Mouse (Mus musculus) olfactory bulb, adult 2 months (tissue): Measurements from ENCODE around the gene 2310011J03Rik. TPM values are rescaled to one million over a fixed set of nuclear protein-coding genes. Genes with fewer than 3 reads are reported as not detected.

Experiments
- H3K27ac ChIP-seq: fragments of 200-500 bp; 2 replicates; pipeline ENCODE4 v1.5.1; 2012; ENCODE audit warnings: low read depth, low read length; ENCODE audit not compliant: insufficient read depth
- H3K4me1 ChIP-seq: fragments of 200-500 bp; 2 replicates; pipeline ENCODE4 v1.6.1; 2012; ENCODE audit warnings: low read length; ENCODE audit not compliant: control insufficient read depth, insufficient read depth
- H3K4me3 ChIP-seq: fragments of 200-500 bp; 2 replicates; pipeline ENCODE4 v1.5.1; 2012; ENCODE audit warnings: mild to moderate bottlenecking, low read depth, low read length, moderate library complexity; ENCODE audit not compliant: insufficient read depth
- CTCF ChIP-seq: fragments of 200-500 bp; IDR thresholded peaks from 2 replicates; pipeline ENCODE4 v1.5.1; 2012; ENCODE audit warnings: low read depth, mild to moderate bottlenecking, low read length, moderate library complexity; ENCODE audit not compliant: insufficient read depth
- POLR2A ChIP-seq: fragments of 200-500 bp; IDR thresholded peaks from 2 replicates; pipeline ENCODE4 v1.6.1; 2012; ENCODE audit warnings: mild to moderate bottlenecking, low read depth, low read length, moderate library complexity; ENCODE audit not compliant: insufficient read depth
- WGBS: fragments of 180-500 bp; shearing (Covaris S2); methylation state at CpG from one replicate; pipeline ENCODE4 v1.1.7; 2018; 5-methylcytosine and 5-hydroxymethylcytosine counted together
- polyA plus RNA-seq: library from polyadenylated mRNA; stranded (reverse); fragments of >200 nt; gene quantifications from 2 replicates; pipeline ENCODE4 v1.2.4, GENCODE M21; 2012; ENCODE audit warnings: low replicate concordance; ENCODE audit not compliant: missing spikeins, insufficient read depth, insufficient read length

2310011J03Rik gene
- polyA plus RNA-seq, 1 experiment, result not detected

DNA sequence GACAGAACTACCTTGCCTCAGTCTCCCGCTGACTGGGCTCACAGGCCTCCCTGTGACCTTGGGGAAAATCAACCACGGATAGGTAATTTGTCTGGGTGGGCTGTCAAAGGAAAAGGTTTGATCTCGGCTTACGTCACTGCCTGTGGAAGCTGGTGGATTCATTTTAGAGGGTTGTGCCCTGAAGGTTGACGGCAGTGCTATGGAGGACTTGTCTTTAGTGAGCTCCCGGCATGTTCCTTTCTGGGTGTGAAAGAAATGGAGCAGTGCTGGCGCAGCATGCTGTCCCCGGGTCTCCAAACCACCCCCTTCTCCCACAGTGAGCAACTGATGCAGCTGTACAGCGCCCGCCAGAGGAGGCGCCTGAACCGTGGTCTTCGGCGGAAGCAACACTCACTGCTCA is 27.0 kb downstream of the 2310011J03Rik start:
- WGBS, result 11% methylated on average over 14 of the region's 14 CpGs
- H3K4me1 ChIP-seq, result peaks cover 39% of the 10 kb centered on the region
- no peak overlapping the region for H3K27ac ChIP-seq
- TF ChIP-seq POLR2A, result no peak
- no peak for TF ChIP-seq CTCF
- H3K4me3 ChIP-seq, result peak overlapping the region; percentile 91

DNA sequence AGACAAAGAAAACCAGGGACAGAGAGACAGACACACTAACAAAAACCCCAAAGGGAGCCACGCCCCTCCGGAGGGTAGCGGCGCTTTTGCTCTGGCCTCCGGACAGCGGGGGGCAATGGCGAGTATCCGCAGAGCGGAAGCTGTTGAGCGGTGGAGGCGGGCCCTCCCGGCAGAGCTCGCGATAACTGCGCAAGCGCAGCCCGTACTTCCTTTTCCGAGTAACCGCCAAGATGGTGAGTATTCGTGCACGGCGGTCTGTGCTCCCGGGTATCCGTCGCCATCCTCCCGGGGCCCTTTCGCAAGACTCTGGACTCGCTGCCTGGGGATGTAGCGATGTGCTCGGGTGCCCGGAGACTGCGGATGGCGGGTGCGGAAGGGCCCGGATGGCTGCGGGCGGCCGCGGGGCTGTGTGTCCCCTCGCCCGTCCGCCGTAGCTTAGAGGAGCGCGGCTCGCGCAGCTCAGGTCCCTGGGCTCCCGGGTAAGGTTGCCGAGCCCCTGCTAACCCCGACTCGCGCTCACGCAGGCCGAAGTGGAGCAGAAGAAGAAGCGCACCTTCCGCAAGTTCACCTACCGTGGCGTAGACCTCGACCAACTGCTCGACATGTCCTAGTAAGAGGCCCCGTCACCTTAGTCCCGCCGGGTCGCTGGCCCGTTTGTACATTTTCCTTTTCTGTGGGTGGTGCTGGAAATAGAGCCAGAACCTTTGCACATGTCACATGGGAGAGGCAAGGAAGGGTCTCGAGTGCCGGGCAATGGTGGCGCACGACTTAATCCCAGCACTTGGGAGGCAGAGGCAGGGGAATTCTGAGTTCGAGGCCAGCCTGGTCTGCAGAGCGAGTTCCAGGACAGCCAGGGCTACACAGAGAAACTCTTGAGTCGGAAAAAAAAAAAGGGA is 27.8 kb downstream of the 2310011J03Rik start, which contains the start of gene Rps15:
TSS of gene Rps15 (plus strand) at position 203 of the 896 bp plus-strand sequence.
- TF ChIP-seq CTCF (peak; percentile 46; the same call in 1 of the 2 replicates), POLR2A (peak; percentile 92)
- peak within 1 kb of the TSS; percentile 91 for H3K4me3 ChIP-seq
- H3K27ac ChIP-seq, result peak within 1 kb of the TSS; percentile 77; the same call in 1 of the 2 replicates
- H3K4me1 ChIP-seq, result peaks cover 31% of the 10 kb centered on the region
- WGBS, result under 1% methylated on average over 72 of the region's 72 CpGs

DNA sequence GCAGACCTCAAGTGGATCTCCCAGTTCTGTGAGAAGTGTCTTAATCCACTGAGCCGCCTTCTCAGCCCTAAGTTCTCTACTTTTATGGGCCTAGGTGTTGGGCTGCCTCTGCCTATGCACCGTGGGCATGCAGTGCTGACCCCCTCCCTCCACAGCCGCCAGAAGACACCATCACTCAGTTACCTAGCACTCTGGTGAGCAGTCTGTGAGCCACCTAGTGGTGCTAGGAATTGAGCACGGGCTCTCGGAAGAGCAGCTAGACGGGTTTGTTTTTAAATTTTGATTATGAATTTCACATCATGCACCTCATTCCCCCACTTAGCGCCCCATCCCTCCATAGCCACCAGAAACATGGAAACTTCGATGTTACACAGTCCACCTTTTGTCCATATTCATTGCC is 31.7 kb downstream of the 2310011J03Rik start:
- Histone ChIP-seq H3K4me3 (no peak overlapping the region), H3K4me1 (peaks cover 8% of the 10 kb centered on the region), H3K27ac (no peak overlapping the region)
- TF ChIP-seq POLR2A, result no peak
- no peak for TF ChIP-seq CTCF
- 62% methylated on average over 8 of the region's 8 CpGs for WGBS

DNA sequence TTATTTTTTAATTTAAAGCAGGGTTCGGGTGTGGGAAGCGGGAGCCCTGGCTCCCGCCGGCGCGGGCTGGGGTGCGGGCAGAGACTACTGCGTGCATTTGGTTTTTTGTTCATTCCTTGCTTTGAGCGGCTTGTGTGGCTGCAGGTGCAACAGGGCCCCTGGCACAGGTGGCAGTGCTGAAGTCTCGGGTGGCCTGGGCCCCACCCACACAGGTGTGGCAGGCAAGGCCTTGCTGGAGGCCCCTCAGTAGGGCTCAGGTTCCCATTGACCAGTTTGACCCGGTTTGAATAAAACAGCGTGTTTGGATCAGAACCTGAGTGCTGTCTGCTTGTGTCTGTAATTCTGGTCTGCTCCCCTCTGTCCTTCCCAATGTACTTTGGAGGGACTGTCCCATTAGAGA is 32.2 kb downstream of the 2310011J03Rik start:
- no peak overlapping the region for H3K4me3 ChIP-seq
- no peak overlapping the region for H3K27ac ChIP-seq
- WGBS, result 96% methylated on average over 12 of the region's 12 CpGs
- TF ChIP-seq CTCF (no peak), POLR2A (no peak)
- H3K4me1 ChIP-seq, result peaks cover 2% of the 10 kb centered on the region

DNA sequence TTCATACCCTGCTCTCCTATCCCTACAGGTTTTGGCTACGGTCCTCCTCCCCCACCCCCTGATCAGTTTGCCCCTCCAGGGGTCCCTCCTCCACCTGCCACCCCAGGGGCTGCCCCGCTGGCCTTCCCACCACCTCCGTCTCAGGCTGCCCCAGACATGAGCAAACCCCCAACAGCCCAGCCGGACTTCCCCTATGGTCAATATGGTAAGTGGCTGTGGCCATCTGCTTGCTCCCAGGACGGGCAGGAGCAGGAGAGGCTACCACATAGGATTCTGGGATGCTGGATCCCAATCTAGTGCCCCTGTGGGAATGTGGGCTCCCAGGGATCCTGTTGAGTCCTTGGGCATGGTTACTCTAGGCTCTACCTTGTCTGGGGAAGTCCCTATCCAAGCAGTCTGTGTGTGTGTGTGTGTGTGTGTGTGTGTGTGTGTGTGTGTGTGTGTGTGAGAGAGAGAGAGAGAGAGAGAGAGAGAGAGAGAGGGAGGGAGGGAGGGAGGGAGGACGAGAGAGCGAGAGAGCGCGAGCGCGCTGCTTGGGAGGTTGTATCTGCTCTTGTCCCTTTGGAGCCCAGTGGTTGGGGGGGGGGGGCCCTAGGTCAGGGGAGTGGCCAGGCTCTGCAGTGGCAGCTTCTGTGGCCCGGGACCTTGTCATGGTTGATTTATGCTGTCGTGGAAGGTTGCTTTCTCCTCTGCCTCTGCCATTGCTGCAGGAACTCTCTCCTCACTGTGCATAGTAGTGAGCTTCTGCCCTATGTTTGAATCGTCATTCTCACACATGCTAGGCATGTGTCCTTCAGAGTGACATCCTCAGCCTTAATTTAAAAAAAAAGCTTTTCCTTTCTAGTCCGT is 34.9 kb downstream of the 2310011J03Rik start:
- no peak overlapping the region for H3K4me3 ChIP-seq
- 79% methylated on average over 9 of the region's 15 CpGs for WGBS
- no peak overlapping the region for H3K27ac ChIP-seq
- TF ChIP-seq CTCF (no peak), POLR2A (no peak)
- peaks cover 18% of the 10 kb centered on the region for H3K4me1 ChIP-seq

DNA sequence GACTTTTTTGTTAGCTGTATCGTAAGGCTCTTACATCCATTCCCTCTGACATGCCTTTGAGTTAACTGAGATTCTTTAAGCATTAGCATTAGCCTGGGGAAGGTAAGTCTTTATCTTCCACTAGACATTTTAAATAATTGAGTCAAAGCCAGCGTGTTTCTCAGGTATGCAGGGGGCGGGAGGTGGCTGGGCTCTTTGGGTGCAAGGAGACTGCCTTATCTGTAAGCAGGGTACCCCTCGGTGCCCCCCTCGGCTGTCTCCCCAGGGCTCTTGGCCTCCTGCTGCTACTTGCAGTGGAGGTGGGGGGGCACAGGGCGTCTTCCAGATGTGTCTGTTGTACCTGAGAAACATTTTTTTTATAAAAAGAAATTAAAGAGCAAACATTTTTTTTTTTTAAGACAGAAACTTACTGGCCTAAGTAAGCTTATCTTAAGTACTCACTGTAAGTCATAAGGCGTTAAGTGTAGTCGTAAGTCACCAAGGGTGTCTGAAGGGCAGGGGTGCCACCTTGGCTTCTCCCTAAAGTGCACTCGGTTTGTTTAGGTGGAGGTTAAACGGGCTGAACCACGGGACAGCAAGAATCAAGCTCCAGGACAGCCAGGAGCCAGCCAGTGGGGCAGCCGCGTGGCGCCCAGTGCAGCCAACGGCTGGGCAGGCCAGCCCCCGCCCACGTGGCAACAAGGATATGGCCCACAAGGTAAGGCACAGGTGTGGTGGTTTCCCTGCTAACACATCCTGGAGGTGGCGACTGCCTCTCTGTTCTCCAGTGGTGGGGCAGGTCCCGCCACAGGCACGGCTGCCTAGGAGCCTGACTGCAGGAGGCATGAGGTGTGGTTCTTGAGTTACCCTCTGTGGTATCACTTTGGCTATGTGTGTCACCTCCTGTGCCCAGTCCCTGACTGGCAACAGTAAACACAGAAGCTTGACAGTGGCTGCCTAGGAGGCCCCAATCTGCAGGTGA is 37.6 kb downstream of the 2310011J03Rik start:
- peaks cover 24% of the 10 kb centered on the region for H3K4me1 ChIP-seq
- H3K4me3 ChIP-seq, result no peak overlapping the region
- WGBS, result 86% methylated on average over 20 of the region's 20 CpGs
- no peak overlapping the region for H3K27ac ChIP-seq
- no peak for TF ChIP-seq CTCF
- no peak for TF ChIP-seq POLR2A

DNA sequence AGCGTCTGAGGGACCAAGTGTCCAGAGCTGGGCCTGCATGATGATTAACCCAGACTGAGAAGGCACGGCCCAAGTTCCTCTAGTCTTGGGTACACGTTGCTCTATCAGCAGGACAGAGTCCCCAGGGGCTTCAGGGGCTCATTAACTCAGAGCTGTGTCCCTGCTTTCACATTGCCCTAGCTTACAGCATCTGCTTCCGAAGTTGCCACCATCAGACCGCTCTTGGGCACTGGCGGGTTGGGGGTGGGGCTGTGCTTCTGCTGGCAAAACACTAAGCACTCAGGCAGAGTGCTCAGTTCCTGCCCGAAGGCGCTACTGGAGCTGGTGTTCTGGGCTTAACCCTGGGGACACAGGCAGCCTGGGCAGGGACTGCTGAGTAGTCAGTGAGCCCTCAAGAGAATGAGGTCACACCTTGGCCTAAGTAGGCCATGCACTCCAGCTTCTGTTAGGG is 38.4 kb downstream of the 2310011J03Rik start:
- Histone ChIP-seq H3K27ac (no peak overlapping the region), H3K4me1 (peaks cover 24% of the 10 kb centered on the region), H3K4me3 (no peak overlapping the region)
- TF ChIP-seq POLR2A (no peak), CTCF (no peak)
- WGBS, result 44% methylated on average over 8 of the region's 8 CpGs

DNA sequence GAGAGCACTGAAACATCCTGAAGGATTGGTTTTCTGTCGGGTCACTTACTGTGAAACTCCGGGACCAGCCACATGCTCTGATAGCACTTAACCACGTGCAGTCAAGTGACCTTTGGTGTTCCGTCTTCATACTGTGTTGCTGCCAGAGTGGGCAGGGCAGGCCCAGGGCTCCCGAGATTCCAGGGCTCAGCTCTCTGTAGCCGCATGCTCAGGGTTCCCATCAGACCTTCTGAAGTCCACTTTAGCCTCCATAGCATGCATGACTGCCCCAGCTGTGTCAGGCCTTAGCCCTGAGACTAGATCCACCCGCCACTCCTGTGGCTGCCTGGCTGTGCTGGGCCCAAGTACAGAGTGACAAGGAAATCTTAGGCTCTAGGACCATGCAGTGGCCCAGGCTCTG is 39.0 kb downstream of the 2310011J03Rik start:
- WGBS, result 71% methylated on average over 7 of the region's 7 CpGs
- Histone ChIP-seq H3K4me1 (peaks cover 24% of the 10 kb centered on the region), H3K4me3 (no peak overlapping the region), H3K27ac (no peak overlapping the region)
- TF ChIP-seq CTCF (no peak), POLR2A (no peak)

DNA sequence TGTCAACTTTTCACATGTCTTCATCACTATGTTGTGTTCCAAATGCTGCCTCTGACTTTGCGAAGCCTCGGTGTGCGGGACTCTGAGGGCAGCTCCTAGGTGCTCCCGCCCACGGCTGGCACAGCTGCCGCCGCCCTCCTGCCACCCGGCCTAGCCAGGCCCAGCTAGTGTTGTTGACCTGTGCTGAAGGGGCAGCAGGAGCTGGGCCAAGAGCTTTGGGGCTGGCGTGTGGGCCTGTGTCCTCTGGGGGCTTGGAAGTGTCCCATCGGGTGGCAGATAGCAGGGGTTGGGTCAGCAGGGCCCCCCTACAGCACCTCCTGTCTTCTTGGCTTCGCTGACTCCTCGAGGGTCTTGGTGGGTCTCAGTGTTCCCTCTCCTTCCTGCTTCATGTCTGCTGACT is 41.1 kb downstream of the 2310011J03Rik start:
- Histone ChIP-seq H3K4me3 (no peak overlapping the region), H3K27ac (no peak overlapping the region), H3K4me1 (peaks cover 24% of the 10 kb centered on the region)
- TF ChIP-seq CTCF, result no peak
- no peak for TF ChIP-seq POLR2A
- 90% methylated on average over 12 of the region's 12 CpGs for WGBS
